Mouse (Mus musculus): ENCODE measurements around the gene 6030468B19Rik. TPM values are rescaled to one million over a fixed set of nuclear protein-coding genes. Genes with fewer than 3 reads are reported as not detected.
"Not testable (repeated sequence)": the region's sequence is repeated elsewhere in the genome, so short reads cannot be mapped to it uniquely, and the experiment has no call there.

Gene 6030468B19Rik
- polyA plus RNA-seq, 1 experiment from 2014 or later = 0.65 TPM

GRCm38 (mm10) chr11:117781993-117782704 lies 15.3 kb upstream of the 6030468B19Rik start, which contains the start of the genes Tmc8 and Tmc6:
Gene Tmc8 (plus strand): TSS chr11:117782076.
Gene Tmc6 (minus strand): TSS chr11:117782198.
- peak within 1 kb of the TSS; percentile 34 for H3K4me3 ChIP-seq (ENCODE audit: low read depth, low read length)
- H3K4me2 ChIP-seq (ENCODE audit: low read depth) = peak within 1 kb of the TSS; percentile 74
- no peaks in the 10 kb centered on the region for H3K36me3 ChIP-seq (ENCODE audit: control insufficient read depth, insufficient read depth, low read length)
- ATAC-seq (ENCODE audit: insufficient read depth, low FRiP score, low TSS enrichment) (no peak), DNase-seq (ENCODE audit: low spot score) (no peak)
- 39% methylated on average over 23 of the region's 24 CpGs for WGBS
- H3K9me3 ChIP-seq (ENCODE audit: control insufficient read depth, low read length) = no peaks in the 10 kb centered on the region
- peak within 1 kb of the TSS; percentile 49; the same call in 1 of the 2 replicates for H3K27ac ChIP-seq (ENCODE audit: low read depth, low read length)
- peak within 1 kb of the TSS; percentile 54 for H3K9ac ChIP-seq (ENCODE audit: low read length)
- H3K27me3 ChIP-seq (ENCODE audit: control insufficient read depth, insufficient read depth, low read length) = peaks cover 15% of the 10 kb centered on the region
- H3K4me1 ChIP-seq (ENCODE audit: control insufficient read depth, insufficient read depth, low read length) = peaks cover 29% of the 10 kb centered on the region

GRCm38 (mm10) chr11:117782705-117783034 lies 14.8 kb upstream of the 6030468B19Rik start:
- Histone ChIP-seq H3K27me3 (ENCODE audit: control insufficient read depth, insufficient read depth, low read length) (peaks cover 15% of the 10 kb centered on the region), H3K4me1 (ENCODE audit: control insufficient read depth, insufficient read depth, low read length) (peaks cover 29% of the 10 kb centered on the region), H3K9ac (ENCODE audit: low read length) (peak overlapping the region; percentile 54), H3K4me3 (ENCODE audit: low read depth, low read length) (peak overlapping the region; percentile 29), H3K27ac (ENCODE audit: low read depth, low read length) (no peak overlapping the region), H3K9me3 (ENCODE audit: control insufficient read depth, low read length) (no peaks in the 10 kb centered on the region), H3K4me2 (ENCODE audit: low read depth) (peak overlapping the region; percentile 50), H3K36me3 (ENCODE audit: control insufficient read depth, insufficient read depth, low read length) (no peaks in the 10 kb centered on the region)
- ATAC-seq (ENCODE audit: insufficient read depth, low FRiP score, low TSS enrichment) (no peak), DNase-seq (ENCODE audit: low spot score) (no peak)
- 50% methylated on average over 9 of the region's 9 CpGs for WGBS

- peak; percentile 79 for DNase-seq (ENCODE audit: low spot score)
- ATAC-seq (ENCODE audit: insufficient read depth, low FRiP score, low TSS enrichment) = no peak; the same call in 1 of the 2 replicates
- 5% methylated on average over 31 of the region's 31 CpGs for WGBS
- no peaks in the 10 kb centered on the region for H3K36me3 ChIP-seq (ENCODE audit: control insufficient read depth, insufficient read depth, low read length)
- H3K4me3 ChIP-seq (ENCODE audit: low read depth, low read length) = peak overlapping the region; percentile 29
- peak overlapping the region; percentile 50 for H3K4me2 ChIP-seq (ENCODE audit: low read depth)
- H3K4me1 ChIP-seq (ENCODE audit: control insufficient read depth, insufficient read depth, low read length) = peaks cover 29% of the 10 kb centered on the region
- peaks cover 15% of the 10 kb centered on the region for H3K27me3 ChIP-seq (ENCODE audit: control insufficient read depth, insufficient read depth, low read length)
- H3K9ac ChIP-seq (ENCODE audit: low read length) = peak overlapping the region; percentile 54
- H3K9me3 ChIP-seq (ENCODE audit: control insufficient read depth, low read length) = no peaks in the 10 kb centered on the region
- no peak overlapping the region for H3K27ac ChIP-seq (ENCODE audit: low read depth, low read length)
These were observed 14.4 kb upstream of the 6030468B19Rik start for GRCm38 (mm10) chr11:117783089-117783488.

- Histone ChIP-seq H3K4me3 (ENCODE audit: low read depth, low read length) (peak overlapping the region; percentile 29), H3K27ac (ENCODE audit: low read depth, low read length) (no peak overlapping the region)
- WGBS = 29% methylated on average over 10 of the region's 10 CpGs
These were observed 13.7 kb upstream of the 6030468B19Rik start for GRCm38 (mm10) chr11:117783683-117784309.

GRCm38 (mm10) chr11:117786294-117786693 lies 11.2 kb upstream of the 6030468B19Rik start:
- Histone ChIP-seq H3K27me3 (ENCODE audit: control insufficient read depth, insufficient read depth, low read length) (peaks cover 15% of the 10 kb centered on the region), H3K36me3 (ENCODE audit: control insufficient read depth, insufficient read depth, low read length) (no peaks in the 10 kb centered on the region), H3K9me3 (ENCODE audit: control insufficient read depth, low read length) (no peaks in the 10 kb centered on the region), H3K9ac (ENCODE audit: low read length) (no peak overlapping the region), H3K4me1 (ENCODE audit: control insufficient read depth, insufficient read depth, low read length) (peaks cover 3% of the 10 kb centered on the region; the same call in 1 of the 2 replicates), H3K27ac (ENCODE audit: low read depth, low read length) (no peak overlapping the region), H3K4me2 (ENCODE audit: low read depth) (no peak overlapping the region), H3K4me3 (ENCODE audit: low read depth, low read length) (no peak overlapping the region)
- 6% methylated on average over 10 of the region's 10 CpGs for WGBS
- ATAC-seq (ENCODE audit: insufficient read depth, low FRiP score, low TSS enrichment) (no peak), DNase-seq (ENCODE audit: low spot score) (peak; percentile 69)

More at GRCm38 (mm10) chr11:117783683-117784309, 13.7 kb upstream of the 6030468B19Rik start:
- Histone ChIP-seq H3K9me3 (ENCODE audit: control insufficient read depth, low read length) (no peaks in the 10 kb centered on the region), H3K9ac (ENCODE audit: low read length) (0 out of 2 replicates have a peak overlapping the region, but pooled peaks have one; percentile 54), H3K4me1 (ENCODE audit: control insufficient read depth, insufficient read depth, low read length) (peaks cover 28% of the 10 kb centered on the region), H3K36me3 (ENCODE audit: control insufficient read depth, insufficient read depth, low read length) (no peaks in the 10 kb centered on the region), H3K4me2 (ENCODE audit: low read depth) (peak overlapping the region; percentile 50), H3K27me3 (ENCODE audit: control insufficient read depth, insufficient read depth, low read length) (peaks cover 15% of the 10 kb centered on the region)
- ATAC-seq (ENCODE audit: insufficient read depth, low FRiP score, low TSS enrichment) = no peak
- DNase-seq (ENCODE audit: low spot score) = no peak

GRCm38 (mm10) chr11:117788481-117788880 lies 9.0 kb upstream of the 6030468B19Rik start:
- WGBS = 84% methylated on average over 7 of the region's 7 CpGs

GRCm38 (mm10) chr11:117790286-117790685 lies 7.2 kb upstream of the 6030468B19Rik start:
- Histone ChIP-seq H3K4me2 (ENCODE audit: low read depth) (peak overlapping the region; percentile 14; the same call in 1 of the 2 replicates), H3K4me1 (ENCODE audit: control insufficient read depth, insufficient read depth, low read length) (no peaks in the 10 kb centered on the region), H3K9me3 (ENCODE audit: control insufficient read depth, low read length) (no peaks in the 10 kb centered on the region), H3K36me3 (ENCODE audit: control insufficient read depth, insufficient read depth, low read length) (no peaks in the 10 kb centered on the region), H3K9ac (ENCODE audit: low read length) (no peak overlapping the region), H3K27ac (ENCODE audit: low read depth, low read length) (no peak overlapping the region), H3K27me3 (ENCODE audit: control insufficient read depth, insufficient read depth, low read length) (0 out of 2 replicates have a peak, but pooled peaks cover 4% of the 10 kb centered on the region), H3K4me3 (ENCODE audit: low read depth, low read length) (no peak overlapping the region)
- ATAC-seq (ENCODE audit: insufficient read depth, low FRiP score, low TSS enrichment) (peak; percentile 20; the same call in 1 of the 2 replicates), DNase-seq (ENCODE audit: low spot score) (peak; percentile 64)
- 4% methylated on average over 14 of the region's 14 CpGs for WGBS

More at GRCm38 (mm10) chr11:117788481-117788880, 9.0 kb upstream of the 6030468B19Rik start:
- not testable (repeated sequence) for H3K4me2 ChIP-seq (ENCODE audit: low read depth); DNase-seq (ENCODE audit: low spot score); H3K9me3 ChIP-seq (ENCODE audit: control insufficient read depth, low read length); H3K36me3 ChIP-seq (ENCODE audit: control insufficient read depth, insufficient read depth, low read length); ATAC-seq (ENCODE audit: insufficient read depth, low FRiP score, low TSS enrichment); H3K27me3 ChIP-seq (ENCODE audit: control insufficient read depth, insufficient read depth, low read length); H3K27ac ChIP-seq (ENCODE audit: low read depth, low read length); H3K4me1 ChIP-seq (ENCODE audit: control insufficient read depth, insufficient read depth, low read length); H3K9ac ChIP-seq (ENCODE audit: low read length); H3K4me3 ChIP-seq (ENCODE audit: low read depth, low read length)

- 0 out of 2 replicates have a peak, but pooled peaks have one; percentile 27 for ATAC-seq (ENCODE audit: insufficient read depth, low FRiP score, low TSS enrichment)
- Histone ChIP-seq H3K27ac (ENCODE audit: low read depth, low read length) (no peak overlapping the region), H3K9me3 (ENCODE audit: control insufficient read depth, low read length) (no peaks in the 10 kb centered on the region), H3K9ac (ENCODE audit: low read length) (no peak overlapping the region), H3K4me3 (ENCODE audit: low read depth, low read length) (no peak overlapping the region), H3K4me1 (ENCODE audit: control insufficient read depth, insufficient read depth, low read length) (no peaks in the 10 kb centered on the region), H3K36me3 (ENCODE audit: control insufficient read depth, insufficient read depth, low read length) (no peaks in the 10 kb centered on the region), H3K27me3 (ENCODE audit: control insufficient read depth, insufficient read depth, low read length) (0 out of 2 replicates have a peak, but pooled peaks cover 4% of the 10 kb centered on the region), H3K4me2 (ENCODE audit: low read depth) (peak overlapping the region; percentile 14; the same call in 1 of the 2 replicates)
- no peak for DNase-seq (ENCODE audit: low spot score)
- WGBS = 32% methylated on average over 22 of the region's 23 CpGs
These were observed 6.6 kb upstream of the 6030468B19Rik start for GRCm38 (mm10) chr11:117790703-117791440.

Measured in neural tube, embryonic 11.5 days (tissue).